Mouse (Mus musculus) mesoderm, embryonic 11.5 days (tissue): ENCODE results near the gene Plin5.
A peak's percentile ranks its signal among the peaks of the same experiment; 100 is the strongest.
"Not testable (repeated sequence)": the region's sequence is repeated elsewhere in the genome, so short reads cannot be mapped to it uniquely, and the experiment has no call there.

ENCODE experiments used
- DNase-seq: peaks from one replicate; pipeline ENCODE4 v3.0.0-alpha.2; 2012; ENCODE audit warnings: low read depth, low spot score

The Plin5 gene

DNA sequence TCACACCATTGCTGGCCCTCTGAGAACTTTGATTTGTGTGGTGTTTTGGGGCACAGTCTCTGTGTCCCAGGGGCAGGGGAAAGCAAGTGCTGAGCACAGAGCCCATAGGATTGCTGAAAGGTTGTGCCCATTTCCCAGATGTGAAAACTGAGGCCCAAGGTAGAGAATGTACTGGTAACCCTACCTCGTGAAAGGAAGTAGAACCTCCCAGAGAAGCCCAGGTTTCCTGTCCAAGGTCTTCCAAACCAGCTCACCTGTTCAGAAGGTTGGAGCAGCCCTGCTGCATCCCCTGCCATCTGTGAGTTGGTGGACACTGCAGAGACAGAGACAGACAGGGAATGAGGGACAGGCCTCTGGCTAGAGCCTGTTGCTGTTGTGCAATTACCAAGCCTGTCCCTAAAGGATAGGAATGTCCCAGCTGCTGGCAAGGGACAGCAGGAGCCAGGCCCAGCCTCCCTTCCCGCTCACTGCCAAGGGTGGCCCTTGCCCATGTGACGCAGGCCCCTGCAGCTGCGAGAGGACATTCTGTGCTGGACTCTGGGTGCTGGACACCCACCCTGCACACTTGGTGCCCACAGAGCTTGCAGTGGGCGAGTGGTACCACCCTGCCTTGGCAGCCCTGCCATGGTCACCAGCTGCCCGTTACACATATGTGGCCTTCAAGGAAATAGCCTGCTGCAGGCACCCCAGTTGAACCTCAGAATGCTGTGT is 8.9 kb downstream of the Plin5 start:
- DNase-seq, result no peak

- DNase-seq, result no peak
Observed at GRCm38 (mm10) chr17:56107736-56108135, 9.7 kb downstream of the Plin5 start.

DNA sequence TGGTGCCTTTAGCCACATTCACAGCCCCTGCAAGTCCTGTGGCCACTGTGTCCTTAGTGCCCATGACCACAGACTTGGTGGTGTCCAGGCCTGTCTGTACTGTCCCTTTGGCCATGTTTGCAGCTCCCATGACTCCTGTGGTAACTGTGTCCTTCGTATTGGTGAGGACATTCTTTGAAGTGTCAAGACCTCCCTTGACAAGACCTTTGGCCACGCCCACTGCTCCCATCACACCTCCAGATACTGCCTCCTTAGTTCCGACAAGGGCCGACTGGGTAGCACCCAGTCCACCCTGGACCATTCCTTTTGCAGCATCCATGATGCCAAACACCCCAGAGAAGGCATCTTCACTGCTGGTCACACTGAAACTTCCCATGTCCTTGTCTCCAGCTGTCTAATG is 10.4 kb downstream of the Plin5 start:
- no peak for DNase-seq

- not testable (repeated sequence) for DNase-seq
Observed at GRCm38 (mm10) chr17:56106436-56106835, 11.0 kb downstream of the Plin5 start.

GRCm38 (mm10) chr17:56104821-56105220 is 12.6 kb downstream of the Plin5 start:
- DNase-seq, result not testable (repeated sequence)

DNA sequence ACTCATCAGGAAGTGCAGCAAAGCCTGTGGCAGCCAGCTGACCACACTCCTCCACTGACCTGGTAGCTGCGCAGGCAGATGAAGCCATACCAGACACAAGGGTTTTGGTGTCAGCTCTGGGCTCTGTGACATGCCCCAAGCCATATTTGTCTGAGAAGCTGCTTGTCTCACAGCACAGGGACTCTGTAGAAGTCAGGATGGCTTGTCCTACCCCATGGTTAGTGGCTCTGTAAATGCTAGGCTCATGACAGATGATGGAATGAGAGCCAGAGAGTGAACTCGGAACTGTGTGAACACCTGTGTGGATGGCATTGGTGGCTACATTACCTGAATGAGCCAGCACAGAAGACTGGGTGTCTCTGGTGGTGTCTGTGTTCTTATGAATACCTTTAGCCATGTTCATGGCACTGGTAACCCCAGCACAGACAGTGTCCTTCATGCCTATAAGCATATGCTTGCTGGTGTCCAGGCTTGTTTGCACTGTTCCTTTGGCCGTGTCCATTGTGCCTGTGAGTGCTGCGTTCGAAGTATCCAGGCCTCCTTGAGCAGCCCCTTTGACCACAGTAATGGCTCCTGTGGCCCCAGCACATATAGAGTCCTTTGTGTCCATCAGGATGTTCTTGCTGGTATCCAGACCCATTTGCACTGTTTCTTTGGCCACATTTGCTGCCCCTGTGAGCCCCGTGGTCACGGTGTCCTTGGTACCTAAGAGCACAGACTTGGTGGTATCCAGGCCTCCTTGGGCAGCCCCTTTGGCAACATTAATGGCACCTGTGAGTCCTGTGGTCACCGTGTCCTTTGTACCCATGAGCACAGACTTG is 13.7 kb downstream of the Plin5 start:
- no peak for DNase-seq

- no peak for DNase-seq
Observed at GRCm38 (mm10) chr17:56102927-56103326, 14.5 kb downstream of the Plin5 start.

DNA sequence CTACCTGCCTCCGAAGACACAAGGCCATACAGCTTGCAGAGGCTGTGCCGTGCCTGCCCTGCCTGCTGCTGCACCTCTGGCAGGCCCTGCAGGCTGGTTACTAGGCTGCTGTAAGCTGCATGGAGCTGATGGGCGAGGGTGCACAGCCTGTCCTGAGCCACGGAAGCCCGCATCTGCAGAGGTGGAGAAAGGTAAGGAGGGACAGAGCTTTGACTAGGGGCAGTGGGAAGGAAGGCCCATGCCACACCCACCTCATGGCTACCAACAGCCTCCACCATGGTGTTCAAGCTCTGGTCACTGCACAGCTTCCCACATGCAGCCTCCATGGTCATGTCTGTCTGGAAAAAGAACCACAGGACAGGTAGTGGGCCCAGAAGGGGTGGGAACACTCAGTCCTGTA is 15.2 kb downstream of the Plin5 start:
- no peak for DNase-seq

DNA sequence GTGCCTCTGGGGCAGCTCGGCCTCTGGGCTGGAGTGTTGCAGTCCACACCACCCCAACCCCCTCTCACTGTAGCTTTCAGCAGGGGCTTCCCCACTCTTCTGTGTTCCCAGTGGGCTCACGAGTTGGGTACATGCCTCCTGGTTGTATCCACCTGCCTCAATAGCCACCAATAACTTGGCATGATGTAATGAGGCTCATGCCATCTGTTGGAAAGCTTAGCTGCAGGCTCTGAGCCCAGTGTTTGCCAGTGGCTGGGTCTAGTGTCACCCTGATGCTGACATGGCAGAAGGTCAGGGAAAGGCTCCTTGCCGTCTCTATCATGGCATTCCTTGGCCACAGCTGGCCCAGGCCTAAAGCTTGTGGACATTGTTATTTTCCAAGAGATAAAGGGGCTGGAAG is 16.6 kb downstream of the Plin5 start:
- DNase-seq, result no peak

GRCm38 (mm10) chr17:56098711-56099572 is 18.5 kb downstream of the Plin5 start:
- no peak for DNase-seq

- DNase-seq, result no peak
Observed at GRCm38 (mm10) chr17:56098180-56098579, 19.2 kb downstream of the Plin5 start.

- no peak for DNase-seq
Observed at GRCm38 (mm10) chr17:56096883-56097282, 20.5 kb downstream of the Plin5 start.

DNA sequence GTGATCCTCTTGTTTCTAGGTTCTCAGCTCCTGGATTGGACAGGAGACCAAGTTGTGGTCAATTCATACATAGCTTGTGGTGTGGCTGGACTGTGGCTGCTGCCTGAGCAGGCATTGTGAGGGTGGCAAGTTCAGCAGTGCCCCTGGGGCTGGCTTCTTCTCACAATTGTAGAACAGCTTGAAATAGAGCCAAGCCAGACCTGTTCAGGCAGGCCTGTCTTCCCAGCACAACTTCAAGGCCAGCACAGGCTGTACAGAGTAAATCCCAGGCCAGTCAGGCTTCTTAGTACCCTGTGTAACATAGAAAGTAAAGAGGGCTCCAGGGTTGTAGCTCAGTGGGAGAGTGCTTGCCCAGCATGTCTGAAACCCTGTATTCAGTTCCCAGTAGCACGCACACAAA is 24.6 kb downstream of the Plin5 start:
- DNase-seq, result no peak

- DNase-seq, result no peak
Observed at GRCm38 (mm10) chr17:56092312-56092711, 25.1 kb downstream of the Plin5 start.

GRCm38 (mm10) chr17:56080781-56081585 is 36.4 kb downstream of the Plin5 start:
- DNase-seq, result peak; percentile 88

GRCm38 (mm10) chr17:56079921-56080320 is 37.5 kb downstream of the Plin5 start:
- DNase-seq, result no peak

- peak; percentile 100 for DNase-seq
Observed at GRCm38 (mm10) chr17:56078880-56079795, 38.3 kb downstream of the Plin5 start, which contains the start of gene Hdgfl2. TSS of gene Hdgfl2 (plus strand) at chr17:56079634.

- DNase-seq, result not testable (repeated sequence)
Observed at GRCm38 (mm10) chr17:56078361-56078760, 39.0 kb downstream of the Plin5 start.

GRCm38 (mm10) chr17:56077523-56077922 is 39.9 kb downstream of the Plin5 start:
- no peak for DNase-seq

DNA sequence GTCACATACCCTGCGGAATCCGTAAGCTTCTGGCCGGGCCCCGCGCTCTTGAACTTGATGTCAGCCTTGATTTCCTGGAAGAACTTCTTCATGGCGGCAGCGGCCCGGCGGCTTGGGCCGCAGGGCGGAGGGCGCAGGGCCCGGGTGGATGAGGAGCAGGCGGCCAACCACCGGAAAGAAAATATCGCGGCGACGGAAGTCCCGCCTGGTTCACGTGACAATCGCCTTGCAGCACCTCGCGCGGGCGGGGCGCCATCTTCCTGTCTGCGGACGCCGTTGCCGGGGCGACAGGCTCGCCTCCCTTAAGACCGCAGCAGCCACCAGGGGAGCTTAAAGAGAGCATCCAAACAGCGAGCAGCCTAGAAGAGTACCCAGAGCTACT is 42.6 kb downstream of the Plin5 start, which contains the start of gene Ubxn6:
Gene Ubxn6, minus strand, starts transcription at position 202 of the 382 bp plus-strand sequence.
- DNase-seq, result peak; percentile 96
